Mouse (Mus musculus) embryonic facial prominence, embryonic 12.5 days (tissue): ENCODE measurements at regions not wholly inside any gene's neighbourhood (a gene's known extent, or its start where the extent isn't known, plus 50 kb on each side); places are given as distances from the start of the nearest gene placed in this dataset.

Experiments
- ATAC-seq: fragments of 200-750 bp; cut with Nextera tagmentation; 2 replicates; pipeline ENCODE4 v1.8.0; 2017; ENCODE audit not compliant: insufficient number of reproducible peaks, insufficient read depth, low FRiP score, low TSS enrichment
- H3K27ac ChIP-seq: fragments of 300-500 bp; sonication (generic); 2 replicates; pipeline ENCODE4 v1.5.1; 2016; ENCODE audit warnings: mild to moderate bottlenecking
- H3K27me3 ChIP-seq: fragments of 300-500 bp; sonication (generic); 2 replicates; pipeline ENCODE4 v1.6.1; 2016; ENCODE audit warnings: mild to moderate bottlenecking, moderate library complexity
- H3K36me3 ChIP-seq: fragments of 300-500 bp; sonication (generic); 2 replicates; pipeline ENCODE4 v1.6.1; 2016; ENCODE audit warnings: mild to moderate bottlenecking
- H3K4me1 ChIP-seq: fragments of 300-500 bp; sonication (generic); 2 replicates; pipeline ENCODE4 v1.6.1; 2016
- H3K4me2 ChIP-seq: fragments of 300-500 bp; sonication (generic); replicated peaks from 2 replicates; pipeline ENCODE4 v1.6.1; 2016; ENCODE audit warnings: mild to moderate bottlenecking, moderate library complexity
- H3K4me3 ChIP-seq: fragments of 300-500 bp; sonication (generic); 2 replicates; pipeline ENCODE4 v1.5.1; 2016; ENCODE audit warnings: mild to moderate bottlenecking
- H3K9ac ChIP-seq: fragments of 300-500 bp; sonication (generic); 2 replicates; pipeline ENCODE4 v1.6.1; 2016; ENCODE audit warnings: mild to moderate bottlenecking, moderate library complexity
- H3K9me3 ChIP-seq: fragments of 300-500 bp; sonication (generic); 2 replicates; pipeline ENCODE4 v1.6.1; 2016; ENCODE audit warnings: mild to moderate bottlenecking, moderate library complexity
- WGBS: fragments of 180-500 bp; shearing (Covaris S2); methylation state at CpG from one replicate; pipeline ENCODE4 v1.1.7; 2016; 5-methylcytosine and 5-hydroxymethylcytosine counted together

DNA sequence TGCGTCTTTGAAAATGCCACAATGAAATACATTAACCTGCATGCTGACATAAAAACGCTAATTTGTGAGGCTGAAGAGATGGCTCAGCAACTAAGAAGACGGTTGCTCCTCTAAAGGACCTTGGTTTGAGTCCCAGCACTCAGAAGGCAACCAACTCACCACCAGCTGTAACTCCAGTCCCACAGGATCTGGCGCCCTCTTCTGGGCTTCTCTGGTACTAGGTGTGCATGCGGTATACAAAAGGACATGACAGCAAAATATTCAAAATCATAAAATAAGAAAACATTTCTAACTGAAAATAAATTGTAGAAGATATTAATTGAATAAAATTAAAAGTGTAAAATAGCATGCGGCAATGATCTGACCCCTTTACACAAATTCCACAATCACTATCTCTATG, 1539.7 kb upstream of the Gulo start:
- Histone ChIP-seq H3K4me3 (no peak overlapping the region), H3K9ac (no peak overlapping the region), H3K9me3 (peaks cover 3% of the 10 kb centered on the region; the same call in 1 of the 2 replicates), H3K36me3 (no peaks in the 10 kb centered on the region), H3K4me2 (no peak overlapping the region), H3K27ac (no peak overlapping the region), H3K27me3 (0 out of 2 replicates have a peak, but pooled peaks cover 4% of the 10 kb centered on the region), H3K4me1 (no peaks in the 10 kb centered on the region)
- no peak for ATAC-seq
- WGBS = 81% methylated on average over 6 of the region's 6 CpGs

DNA sequence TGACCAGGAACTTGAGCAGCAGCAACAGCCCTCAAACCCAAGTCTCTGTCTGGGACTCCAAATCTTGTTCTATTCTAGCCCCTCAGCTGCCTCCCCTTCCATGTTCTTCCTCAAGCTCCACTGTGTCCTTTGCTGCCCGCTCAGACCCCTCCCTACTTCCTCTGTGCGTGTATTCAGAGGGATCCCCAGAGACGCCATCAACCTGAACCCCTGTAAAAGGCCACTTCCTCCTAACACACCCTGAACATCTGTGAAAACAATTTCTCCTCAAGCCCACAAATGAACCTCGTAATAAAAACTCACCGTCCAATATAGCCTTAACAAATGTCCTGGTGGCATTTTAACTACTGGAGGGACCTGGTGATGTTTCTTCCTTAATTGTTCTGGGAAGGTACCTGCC, 1536.0 kb upstream of the Gulo start:
- 47% methylated on average over 5 of the region's 5 CpGs for WGBS
- Histone ChIP-seq H3K4me2 (no peak overlapping the region), H3K27ac (no peak overlapping the region), H3K9ac (no peak overlapping the region), H3K4me1 (peaks cover 8% of the 10 kb centered on the region; the same call in 1 of the 2 replicates), H3K27me3 (0 out of 2 replicates have a peak, but pooled peaks cover 4% of the 10 kb centered on the region), H3K4me3 (no peak overlapping the region), H3K9me3 (peaks cover 6% of the 10 kb centered on the region; the same call in 1 of the 2 replicates), H3K36me3 (no peaks in the 10 kb centered on the region)
- no peak for ATAC-seq

DNA sequence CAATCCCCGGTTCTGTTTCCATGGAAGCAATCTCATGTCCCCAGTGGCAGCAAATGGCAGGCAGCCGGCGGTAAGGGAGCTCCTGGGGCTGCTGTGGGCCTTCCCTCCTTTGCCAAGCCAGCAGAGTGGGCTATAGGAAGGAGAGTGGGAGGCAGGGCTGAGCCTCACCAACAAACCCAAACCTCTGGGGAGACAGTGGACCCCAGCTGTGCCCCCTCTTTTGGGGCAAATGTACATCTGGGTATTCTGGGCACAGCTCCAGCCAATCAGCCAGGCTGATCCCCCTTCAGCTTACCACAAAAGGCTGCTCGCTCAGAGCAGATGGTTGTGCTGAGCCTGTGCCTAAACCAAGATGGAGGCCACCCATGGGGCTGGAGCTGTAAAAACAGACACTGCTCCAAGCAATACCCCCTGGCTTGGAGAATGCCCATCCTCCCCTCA, 1532.3 kb upstream of the Gulo start:
- 30% methylated on average over 4 of the region's 4 CpGs for WGBS
- ATAC-seq = peak; percentile 66; the same call in 1 of the 2 replicates
- no peak overlapping the region for H3K4me3 ChIP-seq
- H3K27ac ChIP-seq = peak overlapping the region; percentile 59
- peaks cover 6% of the 10 kb centered on the region; the same call in 1 of the 2 replicates for H3K9me3 ChIP-seq
- no peaks in the 10 kb centered on the region for H3K36me3 ChIP-seq
- peaks cover 22% of the 10 kb centered on the region for H3K4me1 ChIP-seq
- no peak overlapping the region for H3K9ac ChIP-seq
- no peak overlapping the region for H3K4me2 ChIP-seq
- no peaks in the 10 kb centered on the region for H3K27me3 ChIP-seq

DNA sequence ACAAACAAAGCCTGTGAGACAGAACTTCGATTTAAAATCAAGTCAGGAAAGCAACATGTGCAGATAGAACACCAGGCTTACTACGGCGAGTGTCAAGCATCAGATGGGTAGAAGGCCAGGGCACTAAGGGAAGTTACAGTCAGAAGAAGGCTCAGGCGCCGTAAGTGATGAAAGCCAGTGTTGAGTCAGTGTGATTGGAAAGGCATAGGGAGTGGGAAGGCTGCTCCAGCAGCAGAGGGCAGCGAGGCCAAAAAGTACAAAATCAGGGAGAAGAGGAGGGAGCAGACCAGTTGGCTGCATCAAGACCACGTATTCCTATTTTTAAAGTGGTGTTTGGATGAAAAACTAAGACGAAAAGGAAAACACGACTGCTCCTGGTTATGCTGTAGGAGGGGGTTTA, 1529.7 kb upstream of the Gulo start:
- H3K4me3 ChIP-seq = no peak overlapping the region
- peaks cover 26% of the 10 kb centered on the region for H3K4me1 ChIP-seq
- no peak for ATAC-seq
- H3K27me3 ChIP-seq = no peaks in the 10 kb centered on the region
- H3K36me3 ChIP-seq = no peaks in the 10 kb centered on the region
- no peak overlapping the region; the same call in 1 of the 2 replicates for H3K9ac ChIP-seq
- 66% methylated on average over 9 of the region's 9 CpGs for WGBS
- H3K9me3 ChIP-seq = peaks cover 3% of the 10 kb centered on the region; the same call in 1 of the 2 replicates
- no peak overlapping the region for H3K4me2 ChIP-seq
- no peak overlapping the region for H3K27ac ChIP-seq

DNA sequence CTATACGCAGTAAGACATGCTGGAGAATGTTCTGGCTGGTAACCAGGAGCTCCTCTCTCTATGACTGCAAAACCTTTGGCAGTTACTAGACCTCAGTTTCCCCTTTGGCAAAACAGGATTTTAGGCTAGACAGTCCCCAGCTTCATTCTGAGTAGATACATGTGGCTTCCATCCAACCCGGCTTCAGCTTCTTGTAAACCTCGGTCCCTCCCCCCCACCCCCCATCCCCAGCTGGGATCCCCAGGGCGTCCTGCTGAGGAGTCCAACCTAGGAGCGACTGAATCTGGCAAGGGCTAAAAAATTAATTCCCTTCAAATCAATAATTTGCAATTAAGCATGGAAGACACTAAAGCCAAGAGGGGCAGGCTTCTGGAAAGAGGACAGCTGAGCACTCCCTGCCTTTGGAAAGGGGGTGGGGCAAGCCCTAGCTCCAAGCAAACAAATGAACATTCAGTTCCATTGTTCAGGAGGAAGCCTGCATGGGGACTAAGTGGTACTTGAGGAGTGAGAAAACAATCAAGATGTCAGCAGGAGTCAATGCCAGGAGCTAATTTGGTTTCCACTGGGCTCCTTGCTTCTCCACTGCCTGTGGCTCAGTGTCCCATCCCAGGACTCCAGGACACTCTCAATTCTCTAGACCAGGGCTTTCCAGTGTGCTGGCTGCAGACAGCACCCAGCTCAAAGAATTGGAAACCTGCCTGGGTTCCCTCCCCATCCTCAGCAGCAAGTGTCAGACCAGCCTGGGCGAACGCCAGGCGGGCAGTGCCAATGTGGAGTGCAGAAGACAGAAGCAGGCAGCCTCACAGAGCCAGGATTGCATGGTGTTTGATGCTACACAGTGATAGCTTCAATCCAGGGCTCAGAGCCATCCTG, 1528.0 kb upstream of the Gulo start:
- no peak; the same call in 1 of the 2 replicates for ATAC-seq
- no peak overlapping the region for H3K9ac ChIP-seq
- no peak overlapping the region for H3K4me3 ChIP-seq
- no peaks in the 10 kb centered on the region for H3K27me3 ChIP-seq
- peak overlapping the region; percentile 46; the same call in 1 of the 2 replicates for H3K27ac ChIP-seq
- H3K4me1 ChIP-seq = peaks cover 26% of the 10 kb centered on the region
- H3K4me2 ChIP-seq = no peak overlapping the region
- no peaks in the 10 kb centered on the region for H3K9me3 ChIP-seq
- no peaks in the 10 kb centered on the region for H3K36me3 ChIP-seq
- WGBS = 34% methylated on average over 8 of the region's 8 CpGs

DNA sequence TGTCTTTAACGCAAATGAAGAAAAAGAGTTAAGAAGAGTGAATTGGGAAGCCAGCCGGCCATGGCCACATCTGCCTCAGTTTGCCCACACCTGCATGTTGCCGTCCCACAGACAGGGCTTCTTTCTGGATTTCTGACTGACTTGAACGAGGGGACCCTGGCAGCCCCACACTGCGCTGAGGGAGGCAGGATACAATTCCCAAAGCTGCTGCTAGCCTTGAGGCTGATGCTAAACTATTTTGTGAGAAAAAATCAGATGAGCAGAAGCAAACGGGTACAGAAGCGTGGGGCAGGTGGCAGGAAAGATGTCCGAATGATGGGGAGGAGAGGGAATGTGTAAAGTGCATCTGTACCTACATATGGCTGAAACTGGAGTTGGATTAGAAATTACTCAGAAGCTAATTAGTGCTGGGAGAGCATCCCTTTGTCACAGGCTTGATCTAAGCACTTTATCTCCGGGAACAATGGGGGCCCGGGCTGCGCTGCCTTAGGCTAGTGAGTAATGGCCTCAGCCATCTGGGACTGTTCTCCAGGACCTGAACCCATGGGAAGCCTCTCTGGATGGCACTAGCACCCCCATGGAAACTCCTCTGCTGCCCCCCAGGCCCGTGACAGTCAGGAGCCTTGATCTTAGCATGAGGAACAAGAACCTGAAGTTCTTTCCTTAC, 1497.9 kb upstream of the Gulo start:
- Histone ChIP-seq H3K27ac (no peak overlapping the region), H3K9ac (no peak overlapping the region), H3K4me3 (no peak overlapping the region), H3K9me3 (no peaks in the 10 kb centered on the region), H3K4me2 (no peak overlapping the region), H3K4me1 (no peaks in the 10 kb centered on the region), H3K27me3 (no peaks in the 10 kb centered on the region), H3K36me3 (no peaks in the 10 kb centered on the region)
- ATAC-seq = no peak
- 66% methylated on average over 12 of the region's 12 CpGs for WGBS

DNA sequence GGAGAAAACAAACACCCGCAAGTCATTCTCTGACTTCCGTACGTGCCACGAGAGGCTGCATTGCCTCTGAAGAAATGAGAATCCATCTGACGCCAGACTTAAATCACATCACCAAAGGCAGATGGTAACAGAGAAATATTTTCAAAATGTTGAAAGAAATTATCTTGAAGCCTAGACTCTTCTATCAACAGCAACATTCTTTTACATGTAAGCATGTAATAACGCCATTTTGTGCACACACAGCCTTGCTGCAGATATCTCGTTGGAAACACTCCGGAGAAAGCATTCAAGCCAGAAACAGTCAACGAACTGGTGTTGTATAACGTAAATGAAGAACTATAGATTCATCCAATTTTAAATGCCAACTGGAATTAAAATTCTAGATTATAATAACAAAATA, 1483.1 kb upstream of the Gulo start:
- WGBS = 91% methylated on average over 10 of the region's 10 CpGs
- no peak overlapping the region for H3K9ac ChIP-seq
- no peaks in the 10 kb centered on the region for H3K36me3 ChIP-seq
- no peaks in the 10 kb centered on the region for H3K27me3 ChIP-seq
- H3K4me3 ChIP-seq = no peak overlapping the region
- no peak overlapping the region for H3K4me2 ChIP-seq
- no peaks in the 10 kb centered on the region for H3K9me3 ChIP-seq
- H3K4me1 ChIP-seq = 0 out of 2 replicates have a peak, but pooled peaks cover 3% of the 10 kb centered on the region
- H3K27ac ChIP-seq = no peak overlapping the region
- ATAC-seq = no peak

DNA sequence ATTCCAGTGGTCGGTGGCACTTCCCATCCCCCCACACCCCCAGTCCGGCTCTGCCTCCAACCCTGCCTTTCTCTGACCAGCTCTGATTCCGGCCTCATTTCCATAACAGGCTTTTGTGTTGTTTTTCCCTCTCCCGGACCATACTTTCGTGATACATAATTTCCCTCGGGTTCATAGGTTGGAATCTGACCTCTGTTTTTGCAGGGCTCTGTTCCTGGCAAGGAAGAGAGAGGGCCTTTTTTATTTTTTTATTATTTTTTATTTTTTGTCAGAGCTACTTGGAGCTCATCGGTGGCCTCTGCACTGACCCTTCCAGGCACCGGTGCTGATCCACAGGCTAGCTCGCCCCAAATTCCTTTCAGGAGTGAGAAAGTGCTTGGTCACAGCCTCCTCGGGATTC, 1477.7 kb upstream of the Gulo start:
- Histone ChIP-seq H3K9ac (no peak overlapping the region), H3K27ac (no peak overlapping the region), H3K36me3 (no peaks in the 10 kb centered on the region), H3K9me3 (no peaks in the 10 kb centered on the region), H3K27me3 (no peaks in the 10 kb centered on the region), H3K4me3 (no peak overlapping the region), H3K4me1 (peaks cover 16% of the 10 kb centered on the region; the same call in 1 of the 2 replicates), H3K4me2 (no peak overlapping the region)
- no peak for ATAC-seq
- 16% methylated on average over 10 of the region's 10 CpGs for WGBS

DNA sequence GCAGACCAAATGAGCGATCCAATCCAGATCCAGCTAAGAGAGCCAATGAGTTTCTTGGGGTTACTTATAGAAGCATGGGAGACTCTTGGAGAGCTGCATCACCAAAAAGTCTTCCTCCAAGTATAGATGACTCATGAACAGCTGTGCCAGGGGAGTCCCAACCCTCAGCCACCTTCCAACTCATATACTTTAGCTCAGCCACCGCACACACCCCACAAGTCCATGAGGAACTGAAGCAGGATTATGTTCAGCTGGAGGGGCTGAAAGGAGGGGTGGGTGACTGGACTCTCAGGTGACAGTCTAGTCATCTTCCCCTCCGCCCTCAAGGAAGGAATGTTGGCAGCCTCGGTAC, 1476.4 kb upstream of the Gulo start:
- Histone ChIP-seq H3K4me2 (no peak overlapping the region), H3K9ac (no peak overlapping the region), H3K36me3 (no peaks in the 10 kb centered on the region), H3K9me3 (no peaks in the 10 kb centered on the region), H3K27ac (no peak overlapping the region), H3K4me1 (peaks cover 16% of the 10 kb centered on the region; the same call in 1 of the 2 replicates), H3K4me3 (no peak overlapping the region), H3K27me3 (peaks cover 2% of the 10 kb centered on the region; the same call in 1 of the 2 replicates)
- no peak; the same call in 1 of the 2 replicates for ATAC-seq
- WGBS = 77% methylated on average over 4 of the region's 4 CpGs

DNA sequence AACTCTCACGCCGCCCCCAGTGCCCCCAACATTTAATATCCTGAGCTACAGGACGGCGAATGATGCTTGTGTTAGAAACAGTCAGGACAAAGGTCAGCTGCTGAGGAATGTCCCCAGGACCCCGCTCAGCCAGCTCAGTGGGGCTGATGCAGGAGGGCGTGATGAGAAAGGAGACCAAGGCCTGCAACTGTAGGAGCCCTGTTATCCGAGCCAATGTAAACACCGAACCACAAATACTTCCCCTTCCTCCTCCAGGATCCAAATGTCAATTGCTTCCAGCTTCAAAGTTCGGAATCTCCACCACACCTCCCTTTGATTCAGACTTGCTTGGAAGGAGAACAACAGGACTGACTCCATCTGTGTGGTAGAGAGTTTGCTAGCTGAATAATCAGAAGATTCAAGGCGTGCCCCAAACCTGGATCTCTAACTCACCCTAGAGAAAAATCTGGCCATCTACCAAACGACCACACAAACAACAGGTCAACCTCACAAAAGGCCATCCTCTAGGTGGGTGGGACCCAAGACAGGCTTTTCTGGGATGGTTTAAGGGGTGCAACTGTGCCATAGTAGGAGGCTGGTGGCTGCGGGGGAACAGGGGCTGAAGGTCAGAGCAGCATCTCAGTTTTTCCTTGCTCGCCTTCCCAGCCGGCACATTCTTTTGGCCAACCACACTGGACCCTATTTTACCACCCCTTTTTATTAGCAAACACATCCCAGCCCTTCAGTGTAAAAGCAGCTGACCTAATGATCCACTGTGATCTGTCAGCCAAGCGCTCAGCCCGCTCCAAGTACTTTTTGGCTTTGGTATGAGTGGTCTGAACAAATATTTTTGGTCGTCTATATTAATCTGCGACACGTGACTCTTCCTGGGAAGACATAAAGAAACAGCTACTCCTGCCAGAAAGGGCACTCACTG, 1475.8 kb upstream of the Gulo start:
- H3K27me3 ChIP-seq = peaks cover 4% of the 10 kb centered on the region; the same call in 1 of the 2 replicates
- ATAC-seq = no peak
- H3K4me2 ChIP-seq = no peak overlapping the region
- no peaks in the 10 kb centered on the region for H3K9me3 ChIP-seq
- 32% methylated on average over 19 of the region's 19 CpGs for WGBS
- H3K9ac ChIP-seq = no peak overlapping the region
- no peaks in the 10 kb centered on the region for H3K36me3 ChIP-seq
- H3K27ac ChIP-seq = no peak overlapping the region
- peaks cover 17% of the 10 kb centered on the region; the same call in 1 of the 2 replicates for H3K4me1 ChIP-seq
- no peak overlapping the region for H3K4me3 ChIP-seq
